Mouse (Mus musculus) ES-E14 (cell line): ENCODE measurements around the gene Slc24a5.

Experiments used
- CHD2 ChIP-seq: IDR thresholded peaks from 2 replicates; pipeline ENCODE4 v1.6.1; 2014; ENCODE audit warnings: mild to moderate bottlenecking, low read depth, low read length, inconsistent platforms
- HCFC1 ChIP-seq: IDR thresholded peaks from 2 replicates; pipeline ENCODE4 v1.6.1; 2012; ENCODE audit warnings: low read length, inconsistent platforms, borderline replicate concordance; ENCODE audit not compliant: insufficient read depth
- MAFK ChIP-seq: IDR thresholded peaks from 2 replicates; pipeline ENCODE4 v1.6.1; 2014; ENCODE audit warnings: mild to moderate bottlenecking, low read depth, low read length, inconsistent platforms; ENCODE audit not compliant: insufficient read depth
- ZC3H11A ChIP-seq: IDR thresholded peaks from 2 replicates; pipeline ENCODE4 v1.6.1; 2012; ENCODE audit warnings: low read depth, mild to moderate bottlenecking, inconsistent platforms, low read length, borderline replicate concordance
- ZNF384 ChIP-seq: IDR thresholded peaks from 2 replicates; pipeline ENCODE4 v1.6.1; 2012; ENCODE audit warnings: low read depth, low read length, inconsistent platforms

- TF ChIP-seq HCFC1 (no peak), ZNF384 (no peak), MAFK (no peak), CHD2 (no peak), ZC3H11A (no peak)
Measured at GRCm38 (mm10) chr2:125068696-125069095, 772 bp downstream of the Slc24a5 start.
